Mouse (Mus musculus) kidney, adult 10 weeks (tissue): ENCODE results near the gene Vmn1r192. TPM values are rescaled to one million over a fixed set of nuclear protein-coding genes. Genes with fewer than 3 reads are reported as not detected.

Source experiments
- polyA plus RNA-seq: library from polyadenylated mRNA; stranded (reverse); fragments of 350-450 nt; fragmentation: Illumina TruSeq; extraction: RNeasy Lipid Tissue Mini Kit (QIAGEN cat#74804); gene quantifications from one replicate; pipeline ENCODE4 v1.2.3, GENCODE M21; 2014; ENCODE audit warnings: low read depth, low replicate concordance

Vmn1r192 gene
- not detected for polyA plus RNA-seq

DNA sequence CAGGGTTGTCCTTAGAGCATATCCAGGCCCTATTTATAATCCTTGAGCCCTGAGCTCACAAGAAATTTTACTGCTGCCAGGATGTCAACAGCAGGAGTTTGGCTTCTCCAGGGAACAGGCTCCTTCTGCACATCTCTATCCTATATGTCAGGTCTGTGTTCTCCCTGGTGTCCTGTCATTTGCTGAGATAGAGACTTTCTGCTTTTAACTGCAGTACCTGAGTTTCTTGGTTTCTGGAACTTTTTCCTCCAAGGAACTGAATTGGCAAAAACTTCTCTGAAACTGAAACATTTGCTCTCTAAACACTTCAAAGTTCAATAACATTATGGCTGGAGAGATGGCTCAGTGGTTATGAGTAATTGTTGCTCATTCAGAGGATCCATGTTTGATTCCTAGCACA, at the start of gene Vmn1r192:
Gene Vmn1r192, minus strand, starts transcription at position 101 of the 400 bp plus-strand sequence.

DNA sequence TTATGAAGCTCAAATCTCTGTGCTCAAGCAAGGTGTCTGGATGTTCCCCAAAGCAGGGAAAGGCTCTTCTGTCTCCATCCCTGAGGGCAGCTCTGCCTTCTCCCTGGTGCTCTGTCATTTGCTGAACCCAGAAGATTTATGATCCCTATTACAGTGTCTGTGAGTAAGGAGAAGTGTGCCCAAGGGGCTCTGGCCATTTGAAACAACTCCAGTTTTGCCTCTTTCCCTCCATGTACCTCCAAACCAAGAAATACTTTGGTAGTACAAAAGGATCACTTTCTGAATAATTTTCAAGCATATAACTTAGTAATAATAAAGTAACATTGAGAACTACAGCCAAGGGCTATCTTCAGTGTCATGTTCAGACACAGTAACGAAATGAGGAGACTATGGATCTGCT, 32.1 kb upstream of the Vmn1r192 start, which contains the start of gene Vmn1r193:
Gene Vmn1r193, minus strand, starts transcription at position 101 of the 400 bp plus-strand sequence.

GRCm38 (mm10) chr13:22183869-22184268, 7.1 kb downstream of the Vmn1r192 start, which contains the start of gene Vmn1r191:
Gene Vmn1r191 (minus strand): TSS chr13:22183969.

Other genes starting within 250 kb of the Vmn1r192 start
- 2.7 TPM for gene Zfp184, start 246.0 kb downstream of the Vmn1r192 start, polyA plus RNA-seq
- gene Pom121l2, start 209.9 kb downstream of the Vmn1r192 start, polyA plus RNA-seq, result not detected
- not detected for gene Prss16, start 181.4 kb downstream of the Vmn1r192 start, polyA plus RNA-seq
- gene Hist1h2ah, start 155.6 kb downstream of the Vmn1r192 start, polyA plus RNA-seq, result not detected
- gene Hist1h2bk, start 155.3 kb downstream of the Vmn1r192 start, polyA plus RNA-seq, result not detected
- 3.4 TPM for gene Hist1h4i, start 149.8 kb downstream of the Vmn1r192 start, polyA plus RNA-seq
- gene Hist1h2ag, start 148.2 kb downstream of the Vmn1r192 start, polyA plus RNA-seq, result not detected
- not detected for gene Hist1h2bj, start 147.9 kb downstream of the Vmn1r192 start, polyA plus RNA-seq
- gene Vmn1r188, start 106.7 kb downstream of the Vmn1r192 start, polyA plus RNA-seq, result not detected
- gene Vmn1r189, start 85.3 kb downstream of the Vmn1r192 start, polyA plus RNA-seq, result not detected
- not detected for gene Vmn1r191, start 7.2 kb downstream of the Vmn1r192 start, polyA plus RNA-seq
- not detected for gene Vmn1r193, start 32.0 kb upstream of the Vmn1r192 start, polyA plus RNA-seq
- gene Vmn1r194, start 53.1 kb upstream of the Vmn1r192 start, polyA plus RNA-seq, result not detected
- not detected for gene Vmn1r195, start 79.4 kb upstream of the Vmn1r192 start, polyA plus RNA-seq
- gene Vmn1r196, start 98.8 kb upstream of the Vmn1r192 start, polyA plus RNA-seq, result not detected
- not detected for gene Vmn1r197, start 133.4 kb upstream of the Vmn1r192 start, polyA plus RNA-seq
- not detected for gene Vmn1r198, start 159.2 kb upstream of the Vmn1r192 start, polyA plus RNA-seq
- not detected for gene Vmn1r199, start 188.7 kb upstream of the Vmn1r192 start, polyA plus RNA-seq
- not detected for gene Vmn1r200, start 199.2 kb upstream of the Vmn1r192 start, polyA plus RNA-seq